Mouse (Mus musculus) limb, embryonic 10.5 days (tissue): ENCODE data around the gene Dock2. TPM values are rescaled to one million over a fixed set of nuclear protein-coding genes. Genes with fewer than 3 reads are reported as not detected.
"Not testable (repeated sequence)": the region's sequence is repeated elsewhere in the genome, so short reads cannot be mapped to it uniquely, and the experiment has no call there.

Experiments used
- DNase-seq: peaks from one replicate; pipeline ENCODE4 v3.0.0-alpha.2; 2017; ENCODE audit warnings: low spot score
- H3K27ac ChIP-seq: fragments of 300-500 bp; sonication (generic); 2 replicates; pipeline ENCODE4 v1.5.1; 2016; ENCODE audit warnings: mild to moderate bottlenecking
- H3K27me3 ChIP-seq: fragments of 300-500 bp; sonication (generic); 2 replicates; pipeline ENCODE4 v1.6.1; 2016; ENCODE audit warnings: low read depth, mild to moderate bottlenecking; ENCODE audit not compliant: poor library complexity, severe bottlenecking
- H3K36me3 ChIP-seq: fragments of 300-500 bp; sonication (generic); 2 replicates; pipeline ENCODE4 v1.6.1; 2016; ENCODE audit warnings: mild to moderate bottlenecking, moderate library complexity
- H3K4me1 ChIP-seq: fragments of 300-500 bp; sonication (generic); 2 replicates; pipeline ENCODE4 v1.6.1; 2016
- H3K4me3 ChIP-seq: fragments of 300-500 bp; sonication (generic); 2 replicates; pipeline ENCODE4 v1.5.1; 2016; ENCODE audit warnings: mild to moderate bottlenecking, moderate library complexity
- H3K9me3 ChIP-seq: fragments of 300-500 bp; sonication (generic); replicated peaks from 2 replicates; pipeline ENCODE4 v1.6.1; 2016; ENCODE audit warnings: mild to moderate bottlenecking
- WGBS: fragments of 180-500 bp; shearing (Covaris S2); methylation state at CpG from one replicate; pipeline ENCODE4 v1.1.7; 2016; 5-methylcytosine and 5-hydroxymethylcytosine counted together
- polyA plus RNA-seq: library from polyadenylated mRNA; unstranded; fragments of >200 nt; fragmentation: Nextera tagmentation; extraction: Ambion mirVana; gene quantifications from 2 replicates; pipeline ENCODE4 v1.2.1, GENCODE M21; 2016

The Dock2 gene
- polyA plus RNA-seq, 1 experiment from 2014 or later, result 0.60 TPM

DNA sequence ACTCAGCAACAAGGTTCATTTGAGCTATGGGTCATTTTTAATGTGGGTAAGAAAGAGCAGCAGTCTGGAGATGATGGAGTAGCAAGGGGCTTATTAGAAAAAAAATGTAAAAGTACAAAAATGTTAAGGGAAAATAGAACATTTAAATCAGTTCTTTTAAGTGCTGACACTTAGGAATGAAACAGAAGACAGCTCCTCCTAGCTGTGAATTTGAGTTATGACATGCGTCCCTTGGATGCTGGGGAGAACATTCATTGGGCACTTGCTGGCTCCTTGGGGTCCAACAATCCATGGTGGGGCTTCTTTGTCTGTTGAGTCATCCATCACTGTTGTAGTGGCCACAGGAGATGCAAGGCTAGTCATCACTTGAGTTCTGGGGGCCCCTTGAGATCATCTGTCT lies 556.5 kb downstream of the Dock2 start:
- Histone ChIP-seq H3K27ac (no peak overlapping the region), H3K4me1 (no peaks in the 10 kb centered on the region), H3K27me3 (no peaks in the 10 kb centered on the region), H3K9me3 (no peaks in the 10 kb centered on the region), H3K4me3 (no peak overlapping the region), H3K36me3 (no peaks in the 10 kb centered on the region)
- no peak for DNase-seq
- 57% methylated on average over 1 of the region's 1 CpGs for WGBS

DNA sequence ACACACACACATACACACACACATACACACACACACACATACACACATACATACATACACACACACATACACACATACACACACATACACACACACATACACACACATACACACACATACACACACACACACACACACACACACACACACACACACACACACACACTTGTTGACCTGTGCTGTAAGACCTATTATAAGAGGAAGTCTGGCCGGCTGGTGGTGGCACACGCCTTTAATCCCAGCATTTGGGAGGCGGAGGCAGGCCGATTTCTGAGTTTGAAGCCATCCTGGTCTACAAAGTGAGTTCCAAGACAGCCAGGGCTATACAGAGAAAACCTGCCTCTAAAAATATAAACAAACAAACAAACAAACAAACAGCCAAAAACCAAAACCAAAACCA lies 563.1 kb downstream of the Dock2 start:
- H3K36me3 ChIP-seq, DNase-seq, H3K9me3 ChIP-seq, H3K27me3 ChIP-seq, H3K4me3 ChIP-seq, H3K4me1 ChIP-seq, H3K27ac ChIP-seq: not testable (repeated sequence)
- 97% methylated on average over 4 of the region's 4 CpGs for WGBS

DNA sequence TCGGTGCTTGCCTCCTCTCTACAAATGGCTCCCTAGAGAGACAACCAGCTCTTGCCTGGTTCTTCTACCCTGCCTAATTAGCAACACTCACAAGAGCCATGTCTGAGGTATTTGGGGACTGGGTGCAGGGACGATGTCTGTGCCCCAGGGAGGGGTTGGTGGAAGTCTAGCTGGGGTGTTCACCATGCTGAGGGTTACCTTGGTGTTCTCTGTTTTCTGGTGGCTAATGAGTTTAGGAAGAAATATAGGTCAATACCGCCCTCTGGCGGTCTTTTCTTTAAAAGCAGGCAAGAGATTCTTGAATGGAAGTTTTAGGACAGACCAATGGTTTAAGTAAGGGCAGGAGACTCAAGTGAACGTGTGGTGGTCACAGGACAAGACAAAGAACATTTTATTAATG lies 570.8 kb downstream of the Dock2 start:
- WGBS, result 28% methylated on average over 5 of the region's 5 CpGs

DNA sequence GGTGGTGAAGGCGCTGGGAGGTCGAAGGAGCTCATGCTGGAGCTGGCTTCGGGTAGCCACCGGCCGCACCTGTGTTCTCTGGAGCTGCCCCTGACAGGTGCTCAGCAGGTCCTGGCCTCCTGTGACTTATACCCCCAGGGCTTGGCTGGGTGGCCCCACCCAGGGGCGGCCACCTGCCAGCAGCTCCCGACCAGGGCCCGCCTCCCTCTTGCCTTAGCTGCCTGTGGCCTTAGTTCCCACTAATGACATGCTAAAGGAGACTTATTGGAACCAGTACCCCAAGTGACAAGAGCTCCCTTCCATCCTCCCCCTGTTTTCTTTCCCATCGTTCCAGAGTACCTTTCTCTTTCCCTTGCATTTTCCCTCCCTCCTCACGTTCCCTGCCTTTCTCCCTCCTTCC lies 575.7 kb downstream of the Dock2 start, which contains the start of gene Foxi1:
Gene Foxi1 (minus strand): TSS at position 101 of the 400 bp plus-strand sequence.
- Histone ChIP-seq H3K27me3 (no peaks in the 10 kb centered on the region), H3K9me3 (no peaks in the 10 kb centered on the region), H3K4me3 (no peak within 1 kb of the TSS), H3K36me3 (no peaks in the 10 kb centered on the region), H3K4me1 (no peaks in the 10 kb centered on the region), H3K27ac (no peak within 1 kb of the TSS)
- DNase-seq, result no peak
- 73% methylated on average over 10 of the region's 10 CpGs for WGBS

More for the DNA sequence above, 570.8 kb downstream of the Dock2 start:
- no peaks in the 10 kb centered on the region for H3K4me1 ChIP-seq
- no peak overlapping the region for H3K4me3 ChIP-seq
- no peaks in the 10 kb centered on the region for H3K36me3 ChIP-seq
- DNase-seq, result peak; percentile 68
- no peak overlapping the region for H3K27ac ChIP-seq
- no peaks in the 10 kb centered on the region for H3K27me3 ChIP-seq
- H3K9me3 ChIP-seq, result no peaks in the 10 kb centered on the region

DNA sequence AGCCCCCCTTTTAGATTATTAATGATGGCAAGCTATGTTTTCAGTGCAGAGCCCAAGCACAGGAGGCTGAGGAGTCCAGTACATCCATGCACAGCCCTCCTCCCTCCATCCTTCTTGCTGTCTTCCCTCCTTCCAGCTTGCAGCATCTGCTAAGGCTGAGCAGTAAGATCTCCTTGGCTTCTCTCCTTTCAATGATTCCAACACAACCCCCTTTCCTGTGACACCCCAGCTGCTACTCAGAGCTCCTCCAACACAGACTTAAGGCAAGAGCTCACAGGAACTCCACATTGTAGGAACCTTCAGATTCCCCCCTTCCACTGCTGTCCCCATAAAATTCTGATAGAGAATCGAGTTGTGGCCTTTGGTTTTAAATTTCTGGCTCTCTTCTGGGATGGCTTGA lies 580.9 kb downstream of the Dock2 start:
- H3K4me1 ChIP-seq, result no peaks in the 10 kb centered on the region

DNA sequence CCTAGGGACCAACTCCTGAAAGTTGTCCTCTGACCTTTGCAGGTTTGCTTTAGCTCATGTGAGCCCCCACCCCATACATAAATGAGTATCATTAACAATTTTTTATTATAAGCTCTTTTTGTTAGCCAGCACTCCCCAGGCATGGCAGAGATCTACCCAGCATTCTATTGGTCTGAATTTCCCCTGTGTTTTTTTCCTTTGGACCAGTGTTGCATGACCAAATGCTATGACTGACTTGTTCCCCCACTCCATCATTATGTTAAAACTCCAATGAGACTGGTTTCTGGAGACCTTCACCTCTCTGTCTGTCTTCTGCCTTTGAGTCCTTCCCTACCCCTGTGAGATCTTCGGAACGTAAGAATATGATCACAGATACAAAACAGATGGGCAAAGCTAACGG lies 588.5 kb downstream of the Dock2 start:
- H3K4me3 ChIP-seq, result no peak overlapping the region
- 86% methylated on average over 3 of the region's 3 CpGs for WGBS
- H3K27me3 ChIP-seq, result no peaks in the 10 kb centered on the region
- DNase-seq, result no peak
- no peaks in the 10 kb centered on the region for H3K36me3 ChIP-seq
- H3K4me1 ChIP-seq, result no peaks in the 10 kb centered on the region
- H3K27ac ChIP-seq, result no peak overlapping the region
- no peaks in the 10 kb centered on the region for H3K9me3 ChIP-seq

More for the DNA sequence above, 580.9 kb downstream of the Dock2 start:
- WGBS, result 67% methylated on average over 1 of the region's 1 CpGs
- H3K27me3 ChIP-seq, result no peaks in the 10 kb centered on the region
- H3K36me3 ChIP-seq, result no peaks in the 10 kb centered on the region
- H3K9me3 ChIP-seq, result no peaks in the 10 kb centered on the region
- H3K27ac ChIP-seq, result no peak overlapping the region
- H3K4me3 ChIP-seq, result no peak overlapping the region
- DNase-seq, result no peak

DNA sequence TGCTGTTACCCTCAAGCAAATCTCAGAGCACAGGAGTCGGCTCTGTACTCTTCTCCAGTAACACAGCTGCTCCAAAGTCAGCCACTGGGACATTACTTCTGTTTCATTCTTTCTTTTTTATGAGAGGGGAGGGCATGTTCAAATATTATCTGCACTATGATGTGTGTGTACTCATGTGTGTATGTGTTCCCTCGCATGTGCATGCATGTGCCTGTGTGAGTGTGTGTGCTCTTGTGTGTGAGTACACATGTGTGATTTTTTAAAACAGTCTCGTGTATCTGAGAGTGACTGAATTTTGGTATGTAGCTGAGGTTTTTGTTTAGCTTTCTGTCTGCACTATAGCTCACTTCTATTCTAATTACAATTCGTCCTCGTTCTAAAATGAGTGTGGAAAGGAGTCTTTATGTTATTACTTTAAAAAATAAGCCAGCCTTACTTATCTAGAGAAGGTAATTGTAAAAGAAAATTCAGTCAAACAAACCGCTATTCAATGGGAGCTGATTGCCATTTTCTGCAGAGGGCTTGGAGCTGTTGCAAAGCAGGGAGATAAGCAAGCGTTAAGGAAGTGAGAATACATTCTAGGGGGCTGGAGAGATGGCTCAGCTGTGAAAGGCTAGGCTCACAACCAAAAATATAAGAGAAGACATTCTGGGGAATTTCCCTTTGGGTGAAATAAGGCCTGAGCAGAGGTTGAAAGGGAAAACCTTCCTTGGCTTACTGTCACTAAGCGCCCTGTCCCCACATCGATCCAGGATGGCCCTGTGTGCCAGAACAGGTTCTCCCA lies 589.3 kb downstream of the Dock2 start:
- Histone ChIP-seq H3K36me3 (no peaks in the 10 kb centered on the region), H3K4me1 (no peaks in the 10 kb centered on the region), H3K4me3 (no peak overlapping the region), H3K9me3 (no peaks in the 10 kb centered on the region), H3K27me3 (no peaks in the 10 kb centered on the region), H3K27ac (no peak overlapping the region)
- WGBS, result 77% methylated on average over 9 of the region's 9 CpGs
- DNase-seq, result no peak

DNA sequence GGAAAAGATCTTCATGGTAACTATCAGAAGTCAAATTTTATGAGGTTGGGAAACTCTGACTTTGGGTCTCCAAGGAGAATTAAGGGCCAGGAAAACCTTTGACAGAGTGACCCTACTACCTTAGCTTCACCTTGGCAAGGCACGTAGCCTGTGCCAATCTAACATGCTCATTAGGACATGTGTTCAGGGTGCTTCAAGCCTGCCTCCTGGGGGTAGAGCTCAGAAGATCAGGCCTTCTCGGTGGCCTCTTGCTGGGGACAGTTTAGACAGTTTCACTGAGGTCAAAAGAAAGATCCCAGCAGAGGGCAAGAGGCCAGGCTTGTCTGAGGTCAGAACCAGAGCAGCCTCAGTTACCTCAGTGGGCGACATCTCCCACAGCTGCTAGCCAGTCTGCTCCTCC lies 590.0 kb downstream of the Dock2 start:
- H3K36me3 ChIP-seq, result no peaks in the 10 kb centered on the region
- H3K27ac ChIP-seq, result no peak overlapping the region
- DNase-seq, result no peak
- H3K27me3 ChIP-seq, result no peaks in the 10 kb centered on the region
- no peak overlapping the region for H3K4me3 ChIP-seq
- 34% methylated on average over 3 of the region's 3 CpGs for WGBS
- H3K4me1 ChIP-seq, result no peaks in the 10 kb centered on the region
- no peaks in the 10 kb centered on the region for H3K9me3 ChIP-seq

DNA sequence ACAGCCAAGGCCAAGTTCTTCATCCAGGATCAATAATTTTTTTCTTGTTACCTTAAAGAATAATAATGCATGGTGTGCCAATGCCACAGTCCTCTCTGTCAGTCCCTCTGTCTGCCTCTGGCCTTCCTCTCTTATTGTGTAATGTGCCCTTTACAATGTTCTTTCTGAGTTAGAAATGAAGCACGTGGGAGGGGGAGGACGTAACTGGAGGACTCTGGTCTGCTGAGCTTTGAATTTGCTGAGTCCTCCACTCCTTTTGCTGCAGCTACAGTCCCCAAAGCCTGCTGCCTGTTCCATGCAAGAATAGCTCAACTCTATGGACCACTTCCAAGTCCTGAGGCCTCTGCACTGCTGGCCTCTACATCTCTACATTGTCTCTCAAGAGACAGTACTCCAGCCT lies 599.4 kb downstream of the Dock2 start:
- 84% methylated on average over 2 of the region's 2 CpGs for WGBS

DNA sequence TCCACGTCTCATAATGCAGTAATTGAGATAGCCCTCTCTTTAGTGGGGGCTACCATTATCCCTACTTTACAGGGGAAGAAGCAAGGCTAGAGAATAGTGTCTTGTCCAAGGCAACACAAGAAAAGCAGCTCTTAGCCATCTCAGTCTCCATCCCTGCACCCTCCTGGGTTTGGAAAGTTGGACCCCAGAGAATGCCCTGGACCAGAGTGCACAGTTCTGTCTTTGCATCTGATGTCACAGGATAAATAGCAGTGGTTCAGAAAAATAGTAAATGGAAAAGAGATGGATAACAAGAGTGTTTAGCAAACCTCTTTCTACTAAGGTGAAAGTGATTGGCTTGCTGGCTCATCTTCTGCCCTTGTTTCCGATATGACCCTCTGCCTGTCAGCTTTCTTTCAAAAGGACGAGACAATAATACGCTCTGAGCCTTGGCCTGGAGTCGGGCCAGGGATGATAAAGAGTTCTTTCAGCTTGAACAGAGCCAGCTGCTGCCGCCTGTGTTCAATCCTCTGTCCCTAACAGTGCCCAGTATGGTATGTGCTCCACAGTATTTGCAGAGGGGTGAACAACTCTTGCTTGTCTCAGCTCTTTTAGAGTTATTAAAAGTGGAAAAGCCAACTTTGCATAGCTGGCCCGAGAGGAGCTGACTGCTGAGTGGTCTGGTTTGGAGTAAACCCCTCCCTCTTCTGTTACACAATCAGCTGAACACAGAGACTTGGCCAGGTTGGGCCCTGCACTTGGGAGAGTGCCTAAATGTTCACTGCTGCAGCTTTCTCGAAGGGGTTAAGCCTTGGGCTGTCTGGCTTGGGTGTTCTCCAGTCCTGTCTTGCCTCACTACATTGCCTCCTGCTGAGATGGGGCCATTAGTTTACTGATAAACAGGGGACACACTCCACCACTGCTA lies 602.2 kb downstream of the Dock2 start:
- Histone ChIP-seq H3K27ac (no peak overlapping the region), H3K9me3 (no peaks in the 10 kb centered on the region), H3K36me3 (no peaks in the 10 kb centered on the region), H3K27me3 (no peaks in the 10 kb centered on the region), H3K4me1 (no peaks in the 10 kb centered on the region), H3K4me3 (no peak overlapping the region)
- WGBS, result 71% methylated on average over 8 of the region's 8 CpGs
- DNase-seq, result no peak

More for the DNA sequence above, 599.4 kb downstream of the Dock2 start:
- no peak overlapping the region for H3K27ac ChIP-seq
- no peaks in the 10 kb centered on the region for H3K27me3 ChIP-seq
- no peaks in the 10 kb centered on the region for H3K9me3 ChIP-seq
- no peaks in the 10 kb centered on the region for H3K36me3 ChIP-seq
- H3K4me1 ChIP-seq, result no peaks in the 10 kb centered on the region
- no peak overlapping the region for H3K4me3 ChIP-seq
- DNase-seq, result no peak

DNA sequence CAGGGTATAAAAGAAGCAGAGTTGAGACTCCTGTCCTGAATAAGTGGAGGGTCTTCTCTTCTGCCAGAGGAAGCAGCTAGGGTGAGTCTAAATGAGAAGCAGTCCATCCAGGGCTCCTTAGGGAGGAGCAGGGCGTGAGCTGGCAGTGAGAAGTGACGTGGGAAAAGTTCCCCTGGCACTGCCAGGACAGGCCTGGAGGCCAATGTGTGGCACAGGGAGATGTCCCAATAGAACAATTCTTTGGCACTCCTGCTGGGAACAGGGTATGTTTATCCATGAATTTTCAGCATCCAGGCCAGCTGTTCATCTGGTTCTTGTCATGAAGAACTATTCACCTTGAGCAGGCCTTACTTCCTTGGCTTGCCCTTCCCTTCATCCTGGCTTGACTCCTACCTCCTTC lies 604.9 kb downstream of the Dock2 start:
- H3K4me1 ChIP-seq, result no peaks in the 10 kb centered on the region
- no peak overlapping the region for H3K4me3 ChIP-seq
- H3K36me3 ChIP-seq, result no peaks in the 10 kb centered on the region
- DNase-seq, result no peak
- no peaks in the 10 kb centered on the region for H3K27me3 ChIP-seq
- H3K9me3 ChIP-seq, result no peaks in the 10 kb centered on the region
- H3K27ac ChIP-seq, result no peak overlapping the region
- WGBS, result 85% methylated on average over 2 of the region's 2 CpGs
